Mouse (Mus musculus) bone marrow, adult 2 months (tissue): ENCODE measurements around the gene Aox2. TPM values are rescaled to one million over a fixed set of nuclear protein-coding genes. Genes with fewer than 3 reads are reported as not detected.
A peak's percentile ranks its signal among the peaks of the same experiment; 100 is the strongest.

Experiments
- H3K27ac ChIP-seq: fragments of 200-500 bp; 2 replicates; pipeline ENCODE4 v1.5.1; 2012; ENCODE audit warnings: low read depth, mild to moderate bottlenecking, control low read depth, inconsistent platforms, low read length; ENCODE audit not compliant: control insufficient read depth, poor library complexity, insufficient read depth
- H3K4me1 ChIP-seq: fragments of 200-500 bp; 2 replicates; pipeline ENCODE4 v1.6.1; 2011; ENCODE audit warnings: low read length; ENCODE audit not compliant: control insufficient read depth, insufficient read depth
- H3K4me3 ChIP-seq: fragments of 200-500 bp; replicated peaks from 2 replicates; pipeline ENCODE3; 2011; ENCODE audit warnings: mild to moderate bottlenecking, low read depth, low read length, control low read depth; ENCODE audit not compliant: control insufficient read depth
- CTCF ChIP-seq: fragments of 200-500 bp; IDR thresholded peaks from 2 replicates; pipeline ENCODE4 v1.5.1; 2011; ENCODE audit warnings: low read length, control low read depth; ENCODE audit not compliant: control insufficient read depth, insufficient read depth
- POLR2A ChIP-seq: fragments of 200-500 bp; IDR thresholded peaks from 2 replicates; pipeline ENCODE4 v1.6.1; 2011; ENCODE audit warnings: low read depth, mild to moderate bottlenecking, control low read depth, low read length, borderline replicate concordance; ENCODE audit not compliant: control insufficient read depth
- WGBS: fragments of 180-500 bp; shearing (Covaris S2); methylation state at CpG from one replicate; pipeline ENCODE4 v1.1.7; 2018; 5-methylcytosine and 5-hydroxymethylcytosine counted together
- polyA plus RNA-seq: library from polyadenylated mRNA; stranded (reverse); fragments of >200 nt; gene quantifications from 2 replicates; pipeline ENCODE4 v1.2.4, GENCODE M21; 2011; ENCODE audit warnings: low replicate concordance; ENCODE audit not compliant: missing spikeins, insufficient read depth, insufficient read length

Aox2 gene
- polyA plus RNA-seq, 1 experiment, result not detected

DNA sequence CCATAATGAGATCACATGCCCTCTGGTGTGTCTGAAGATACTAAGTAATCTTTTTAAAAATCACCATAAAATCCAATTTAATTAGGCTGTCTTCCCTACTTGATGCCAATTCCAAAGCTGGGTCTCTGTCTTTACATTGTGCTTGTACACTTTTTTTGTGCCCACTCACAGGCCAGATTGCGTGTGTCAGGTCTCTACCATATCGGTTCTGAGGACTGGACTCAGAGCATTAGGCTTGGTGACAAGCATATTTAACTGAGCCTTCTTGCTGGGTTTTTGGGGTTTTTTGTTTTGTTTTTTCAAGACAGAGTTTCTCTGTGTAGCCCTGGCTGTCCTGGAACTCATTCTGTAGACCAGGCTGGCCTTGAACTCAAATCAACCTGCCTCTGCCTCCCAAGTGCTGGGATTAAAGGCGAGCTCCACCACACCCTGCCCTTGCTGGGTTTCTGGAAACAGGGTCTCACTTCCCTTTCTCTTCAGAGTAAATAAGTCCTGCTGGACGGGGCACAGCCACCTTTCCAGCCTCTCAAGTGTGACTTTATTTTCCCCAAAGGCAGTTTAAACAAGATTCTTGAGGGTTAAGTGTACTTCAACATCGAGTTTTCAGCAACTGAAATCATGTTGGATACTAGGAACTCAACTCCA, 131.5 kb downstream of the Aox2 start:
- Histone ChIP-seq H3K4me1 (no peaks in the 10 kb centered on the region; the same call in 1 of the 2 replicates), H3K4me3 (no peak overlapping the region), H3K27ac (no peak overlapping the region)
- WGBS, result 73% methylated on average over 5 of the region's 5 CpGs
- TF ChIP-seq CTCF (no peak), POLR2A (no peak)

DNA sequence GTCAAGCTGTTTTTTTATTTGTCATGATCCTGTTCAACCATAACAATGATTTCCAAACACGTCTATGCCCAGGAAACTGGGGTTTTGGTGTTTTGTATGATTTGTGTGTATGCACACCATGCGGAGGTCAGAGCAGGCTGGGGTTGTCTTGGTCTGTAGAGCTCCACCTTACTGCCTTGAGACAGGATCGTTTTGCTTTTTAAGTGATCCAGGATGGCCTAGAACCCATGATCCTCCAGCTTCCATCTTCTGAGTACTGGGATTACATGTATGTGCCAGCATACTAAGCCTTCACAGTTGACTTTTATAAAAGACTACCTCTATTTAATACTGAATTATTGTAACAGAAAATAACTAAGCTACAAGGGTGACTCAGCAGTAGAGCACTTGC, 132.1 kb downstream of the Aox2 start:
- no peak for TF ChIP-seq POLR2A
- no peak overlapping the region for H3K4me3 ChIP-seq
- no peak overlapping the region for H3K27ac ChIP-seq
- WGBS, result 52% methylated on average over 3 of the region's 3 CpGs
- H3K4me1 ChIP-seq, result no peaks in the 10 kb centered on the region; the same call in 1 of the 2 replicates

DNA sequence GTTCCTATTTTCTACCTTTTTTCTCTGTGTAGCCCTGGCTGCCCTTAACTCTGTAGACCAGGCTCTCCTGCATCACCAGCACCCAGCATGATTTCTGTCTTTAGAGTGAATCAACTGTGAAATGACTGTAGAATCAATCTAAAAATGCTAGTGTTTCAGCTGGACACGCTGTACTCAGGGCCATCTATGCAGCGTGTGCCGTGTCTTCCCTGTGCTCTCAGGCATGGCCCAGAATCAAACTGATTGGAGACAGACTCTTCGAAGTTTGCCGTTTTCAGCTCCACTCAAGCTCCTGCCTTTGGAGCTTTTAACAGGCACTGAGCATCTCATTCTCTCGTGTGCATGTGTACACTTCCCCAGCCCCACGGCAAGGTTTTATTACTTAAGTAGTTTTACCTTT, 132.7 kb downstream of the Aox2 start:
- Histone ChIP-seq H3K4me3 (no peak overlapping the region), H3K4me1 (no peaks in the 10 kb centered on the region; the same call in 1 of the 2 replicates), H3K27ac (no peak overlapping the region)
- 88% methylated on average over 7 of the region's 7 CpGs for WGBS
- TF ChIP-seq CTCF (no peak), POLR2A (no peak)

DNA sequence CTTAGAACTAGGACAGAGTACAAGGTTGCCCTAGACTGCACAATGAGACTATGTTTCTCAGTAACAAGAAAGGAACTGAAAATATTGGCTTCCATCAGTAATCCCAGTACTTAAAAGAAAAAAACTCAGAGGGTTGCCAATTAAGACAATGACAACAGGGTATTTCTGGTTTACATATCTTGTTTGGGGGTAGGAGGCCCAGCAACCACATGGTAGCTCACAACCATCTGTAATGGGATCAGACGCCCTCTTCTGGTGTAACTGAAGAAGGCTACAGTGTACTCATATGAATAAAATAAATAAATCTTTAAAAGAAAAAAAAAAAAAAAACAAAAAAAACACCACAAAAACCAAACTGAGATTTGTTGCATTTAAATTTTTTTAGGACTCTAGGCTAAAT, 137.3 kb downstream of the Aox2 start:
- 28% methylated on average over 1 of the region's 1 CpGs for WGBS
- no peak for TF ChIP-seq POLR2A
- TF ChIP-seq CTCF, result no peak
- no peak overlapping the region for H3K4me3 ChIP-seq
- no peaks in the 10 kb centered on the region; the same call in 1 of the 2 replicates for H3K4me1 ChIP-seq
- H3K27ac ChIP-seq, result no peak overlapping the region

DNA sequence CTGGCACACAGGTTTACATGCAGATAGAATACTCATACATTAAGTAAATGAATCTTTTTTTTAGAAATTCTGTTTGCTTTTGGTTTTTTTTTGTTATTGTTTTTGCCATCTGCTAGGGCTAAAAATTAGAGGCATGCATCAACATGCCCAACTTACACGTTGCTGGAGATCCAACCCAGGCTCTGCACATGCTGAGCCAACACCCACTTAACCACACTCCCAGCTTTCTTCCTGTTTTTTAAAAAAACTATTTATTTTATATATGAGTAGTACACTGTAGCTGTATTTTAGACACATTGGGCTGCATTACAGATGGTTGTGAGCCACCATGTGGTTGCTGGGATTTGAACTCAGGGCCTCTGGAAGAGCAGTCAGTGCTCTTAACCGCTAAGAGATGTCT, 137.9 kb downstream of the Aox2 start:
- Histone ChIP-seq H3K4me1 (no peaks in the 10 kb centered on the region; the same call in 1 of the 2 replicates), H3K4me3 (no peak overlapping the region), H3K27ac (no peak overlapping the region)
- WGBS, result 45% methylated on average over 2 of the region's 2 CpGs
- TF ChIP-seq CTCF, result no peak
- no peak for TF ChIP-seq POLR2A

DNA sequence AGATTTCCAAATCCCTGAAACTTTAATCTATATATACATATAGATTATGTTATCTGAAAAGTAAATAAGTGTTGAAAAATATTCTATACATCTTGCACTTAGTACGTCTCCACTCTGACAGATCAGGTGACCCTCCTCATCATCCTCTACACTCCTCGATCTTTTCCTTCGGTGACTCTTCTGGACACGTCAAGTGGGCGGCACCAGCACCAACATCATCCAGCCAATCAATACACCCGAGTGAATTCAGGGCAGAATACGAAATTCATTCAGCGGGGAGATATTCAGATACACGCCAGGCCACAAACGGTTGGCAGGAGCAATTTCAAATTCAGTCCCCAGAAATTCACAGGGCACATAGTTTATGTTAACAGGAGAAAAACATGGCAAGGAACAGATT, 141.9 kb downstream of the Aox2 start:
- TF ChIP-seq POLR2A (no peak), CTCF (no peak)
- H3K4me1 ChIP-seq, result no peaks in the 10 kb centered on the region; the same call in 1 of the 2 replicates
- no peak overlapping the region for H3K4me3 ChIP-seq
- H3K27ac ChIP-seq, result no peak overlapping the region
- WGBS, result 76% methylated on average over 10 of the region's 10 CpGs

DNA sequence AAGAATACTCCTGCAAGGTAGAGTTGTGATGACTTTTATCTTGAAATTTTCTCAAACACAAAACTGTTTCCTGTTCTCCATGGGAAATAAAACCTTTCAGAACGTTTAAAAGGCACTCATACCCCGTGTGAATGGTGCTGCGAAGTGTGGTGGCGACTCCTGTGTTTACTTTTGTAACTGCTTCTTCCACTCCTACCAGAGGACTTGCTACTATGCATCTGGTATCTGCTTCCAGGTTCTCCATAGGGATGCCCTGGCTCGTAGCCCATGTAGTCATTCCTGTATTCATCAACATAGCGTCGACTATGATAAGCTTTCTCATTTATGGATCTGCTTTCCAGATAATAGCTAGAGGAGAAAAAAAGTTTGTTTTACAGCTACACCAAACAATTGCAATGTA, 142.8 kb downstream of the Aox2 start:
- no peak overlapping the region for H3K4me3 ChIP-seq
- TF ChIP-seq CTCF (no peak), POLR2A (no peak)
- H3K27ac ChIP-seq, result no peak overlapping the region
- 39% methylated on average over 7 of the region's 7 CpGs for WGBS
- no peaks in the 10 kb centered on the region; the same call in 1 of the 2 replicates for H3K4me1 ChIP-seq

DNA sequence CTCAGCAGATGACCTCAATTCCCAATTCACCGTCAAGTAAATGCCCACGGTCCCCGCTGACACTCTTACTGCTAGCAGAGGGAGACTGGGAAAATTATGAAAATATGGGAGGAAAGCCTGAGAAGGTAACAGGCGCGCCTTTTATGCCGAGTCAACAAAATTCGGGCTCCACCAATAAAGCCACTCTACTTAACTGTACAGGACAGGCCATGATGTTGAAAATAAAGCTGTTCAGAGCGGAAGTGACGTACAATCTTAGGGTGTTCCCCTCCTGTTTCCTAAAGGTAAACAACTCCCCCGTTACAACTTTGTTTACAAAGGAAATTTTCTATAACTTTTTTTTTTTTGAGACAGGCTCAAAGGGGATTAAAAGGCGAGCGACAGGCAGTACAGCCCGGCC, 144.8 kb downstream of the Aox2 start:
- Histone ChIP-seq H3K4me1 (no peaks in the 10 kb centered on the region; the same call in 1 of the 2 replicates), H3K4me3 (peak overlapping the region; percentile 84), H3K27ac (peak overlapping the region; percentile 98)
- 1% methylated on average over 13 of the region's 13 CpGs for WGBS
- TF ChIP-seq POLR2A (no peak), CTCF (no peak)
